Mouse (Mus musculus) T-helper 1 cell (primary cell): ENCODE results near the gene Mark3.

Source experiments
- in situ Hi-C: fragments of 300-600 bp; cut with MboI, MseI; formaldehyde crosslinking; loops from one replicate; pipeline ENCODE4 v1.15.1; 2025; ENCODE audit warnings: high pct_unique_total_duplicates

The Mark3 gene

GRCm38 (mm10) chr12:111672176-111672575 lies 97.9 kb downstream of the Mark3 start, which contains the start of gene Ckb:
Gene Ckb, minus strand, starts transcription at chr12:111672338.
- in situ Hi-C loops = loop anchor here (10.0 kb wide), 1 partner anchor 983 kb away; no protein-coding TSS in a partner anchor

- in situ Hi-C loops = loop anchor here (10.0 kb wide), 1 partner anchor 982 kb away; no protein-coding TSS in a partner anchor
Observed at GRCm38 (mm10) chr12:111672581-111672980, 98.3 kb downstream of the Mark3 start.

GRCm38 (mm10) chr12:111674850-111675486 lies 100.6 kb downstream of the Mark3 start:
- in situ Hi-C loops = loop anchor here (10.0 kb wide), 1 partner anchor 980 kb away; no protein-coding TSS in a partner anchor

GRCm38 (mm10) chr12:111675797-111676580 lies 101.7 kb downstream of the Mark3 start:
- in situ Hi-C loops = loop anchor here (10.0 kb wide), 1 partner anchor 979 kb away; no protein-coding TSS in a partner anchor

- in situ Hi-C loops = loop anchor here (10.0 kb wide), 1 partner anchor 977 kb away; no protein-coding TSS in a partner anchor
Observed at GRCm38 (mm10) chr12:111677421-111677820, 103.1 kb downstream of the Mark3 start.

- in situ Hi-C loops = loop anchor here (10.0 kb wide), 1 partner anchor 977 kb away; no protein-coding TSS in a partner anchor
Observed at GRCm38 (mm10) chr12:111677882-111678669, 103.8 kb downstream of the Mark3 start, which contains the start of gene Trmt61a. Gene Trmt61a, plus strand, starts transcription at chr12:111678105.

GRCm38 (mm10) chr12:111678670-111678933 lies 104.3 kb downstream of the Mark3 start:
- in situ Hi-C loops = loop anchor here (10.0 kb wide), 1 partner anchor 976 kb away; no protein-coding TSS in a partner anchor

GRCm38 (mm10) chr12:111678997-111679396 lies 104.7 kb downstream of the Mark3 start:
- in situ Hi-C loops = loop anchor here (10.0 kb wide), 1 partner anchor 976 kb away; no protein-coding TSS in a partner anchor

- in situ Hi-C loops = no loop called here
Observed at GRCm38 (mm10) chr12:111680661-111681060, 106.3 kb downstream of the Mark3 start.

GRCm38 (mm10) chr12:111681305-111681704 lies 107.0 kb downstream of the Mark3 start:
- in situ Hi-C loops = no loop called here

GRCm38 (mm10) chr12:111682003-111682402 lies 107.7 kb downstream of the Mark3 start:
- in situ Hi-C loops = no loop called here

- in situ Hi-C loops = no loop called here
Observed at GRCm38 (mm10) chr12:111682806-111683205, 108.5 kb downstream of the Mark3 start.

- in situ Hi-C loops = no loop called here
Observed at GRCm38 (mm10) chr12:111686390-111686789, 112.1 kb downstream of the Mark3 start.

GRCm38 (mm10) chr12:111687350-111688068 lies 113.2 kb downstream of the Mark3 start:
- in situ Hi-C loops = no loop called here

- in situ Hi-C loops = no loop called here
Observed at GRCm38 (mm10) chr12:111688069-111688428, 113.7 kb downstream of the Mark3 start.

GRCm38 (mm10) chr12:111689426-111689825 lies 115.1 kb downstream of the Mark3 start:
- in situ Hi-C loops = no loop called here

GRCm38 (mm10) chr12:111691346-111691872 lies 117.1 kb downstream of the Mark3 start:
- in situ Hi-C loops = no loop called here

GRCm38 (mm10) chr12:111692899-111693298 lies 118.6 kb downstream of the Mark3 start:
- in situ Hi-C loops = no loop called here

GRCm38 (mm10) chr12:111693341-111694270 lies 119.3 kb downstream of the Mark3 start:
- in situ Hi-C loops = no loop called here
